Mouse (Mus musculus) hindbrain, postnatal 0 days (tissue): ENCODE data around the gene Rnase12. TPM values are rescaled to one million over a fixed set of nuclear protein-coding genes. Genes with fewer than 3 reads are reported as not detected.
A peak's percentile ranks its signal among the peaks of the same experiment; 100 is the strongest.

Experiments
- ATAC-seq: fragments of 200-750 bp; cut with Nextera tagmentation; 2 replicates; pipeline ENCODE4 v1.8.0; 2017; ENCODE audit warnings: mild to moderate bottlenecking, moderate TSS enrichment, moderate library complexity
- DNase-seq: peaks from one replicate; pipeline ENCODE4 v3.0.0-alpha.2; 2015; ENCODE audit warnings: low spot score
- H3K27ac ChIP-seq: fragments of 300-500 bp; sonication (generic); 2 replicates; pipeline ENCODE4 v1.5.1; 2014; ENCODE audit warnings: mild to moderate bottlenecking
- H3K27me3 ChIP-seq: fragments of 300-500 bp; sonication (generic); 2 replicates; pipeline ENCODE4 v1.6.1; 2014; ENCODE audit warnings: low read length, mixed read lengths; ENCODE audit not compliant: insufficient read depth
- H3K36me3 ChIP-seq: fragments of 300-500 bp; sonication (generic); 2 replicates; pipeline ENCODE4 v1.6.1; 2014; ENCODE audit warnings: low read length, mixed read lengths; ENCODE audit not compliant: insufficient read depth
- H3K4me1 ChIP-seq: fragments of 300-500 bp; sonication (generic); 2 replicates; pipeline ENCODE4 v1.6.1; 2014; ENCODE audit warnings: antibody characterized with exemption, low read length, mixed read lengths; ENCODE audit not compliant: insufficient read depth
- H3K4me2 ChIP-seq: fragments of 300-500 bp; sonication (generic); 2 replicates; pipeline ENCODE4 v1.6.1; 2014; ENCODE audit warnings: low read depth, mild to moderate bottlenecking, low read length, moderate library complexity, mixed read lengths
- H3K4me3 ChIP-seq: fragments of 300-500 bp; sonication (generic); 2 replicates; pipeline ENCODE4 v1.5.1; 2014; ENCODE audit warnings: low read length
- H3K9ac ChIP-seq: fragments of 300-500 bp; sonication (generic); replicated peaks from 2 replicates; pipeline ENCODE4 v1.6.1; 2014; ENCODE audit warnings: mild to moderate bottlenecking, low read length, moderate library complexity, mixed read lengths
- H3K9me3 ChIP-seq: fragments of 300-500 bp; sonication (generic); 2 replicates; pipeline ENCODE4 v1.6.1; 2016; ENCODE audit warnings: low read length, mixed read lengths
- CTCF ChIP-seq: IDR thresholded peaks from 2 replicates; pipeline ENCODE4 v1.5.1; 2016; ENCODE audit warnings: antibody characterized with exemption, control low read depth, low read depth
- WGBS: fragments of 180-500 bp; shearing (Covaris S2); extraction: QIAGEN DNeasy Blood & Tissue Kit; methylation state at CpG from one replicate; pipeline ENCODE4 v1.1.7; 2014; 5-methylcytosine and 5-hydroxymethylcytosine counted together
- polyA plus RNA-seq: library from polyadenylated mRNA; unstranded; fragments of >200 nt; fragmentation: Nextera tagmentation; extraction: Ambion mirVana; gene quantifications from 2 replicates; pipeline ENCODE4 v1.2.1, GENCODE M21; 2015
- total RNA-seq: library from RNA; depleted of rRNA; stranded (reverse); fragments of >200 nt; gene quantifications from 2 replicates; pipeline ENCODE4 v1.2.3, GENCODE M21; 2014

Gene Rnase12
- total and polyA plus RNA-seq, 2 experiments from 2014 or later: 0.29 TPM; not detected in 1

DNA sequence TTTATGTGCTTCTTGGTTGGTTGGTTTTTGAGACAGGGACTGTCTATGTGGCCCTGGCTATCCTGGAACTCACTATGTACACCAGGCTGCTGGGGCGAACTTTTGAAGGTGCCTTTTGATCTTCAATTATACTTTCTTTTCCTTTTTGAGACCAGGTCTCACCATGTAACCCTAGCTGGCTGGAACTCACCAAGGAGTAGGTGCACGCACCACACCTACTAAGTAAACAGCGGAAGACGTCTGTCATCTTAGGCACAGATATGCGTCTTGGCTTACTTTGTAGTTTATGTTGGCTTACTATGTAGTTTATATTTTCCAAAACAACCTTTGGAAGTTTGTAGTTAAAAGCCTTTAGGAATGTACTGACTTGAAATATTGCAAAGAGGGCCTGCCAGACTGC lies 11.5 kb upstream of the Rnase12 start:
- no peaks in the 10 kb centered on the region; the same call in 1 of the 2 replicates for H3K4me1 ChIP-seq
- H3K9ac ChIP-seq: no peak overlapping the region
- no peaks in the 10 kb centered on the region for H3K36me3 ChIP-seq
- H3K4me2 ChIP-seq: no peak overlapping the region
- H3K4me3 ChIP-seq: no peak overlapping the region
- ATAC-seq (no peak), DNase-seq (no peak)
- no peaks in the 10 kb centered on the region for H3K27me3 ChIP-seq
- no peak for TF ChIP-seq CTCF
- no peaks in the 10 kb centered on the region for H3K9me3 ChIP-seq
- H3K27ac ChIP-seq: no peak overlapping the region
- WGBS: 94% methylated on average over 5 of the region's 5 CpGs

DNA sequence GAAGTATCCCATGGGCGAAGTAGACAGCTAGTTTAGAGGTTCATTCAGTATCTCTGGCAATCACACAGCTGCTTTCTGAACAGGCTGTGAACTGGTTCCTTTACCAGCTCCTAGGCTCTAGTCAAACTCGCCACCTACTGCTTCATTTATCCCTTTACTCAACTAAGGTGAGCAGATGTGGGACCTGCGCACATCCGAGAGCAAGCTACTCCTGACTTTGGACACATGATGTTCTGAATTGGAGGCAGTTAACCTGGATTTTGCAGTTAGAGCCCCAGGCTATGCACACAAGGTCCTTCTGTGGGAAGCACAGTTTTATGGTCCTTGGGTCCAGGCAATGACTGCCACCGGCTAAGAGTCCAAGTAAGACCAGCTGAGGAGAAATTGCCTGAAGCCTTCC lies 3.3 kb upstream of the Rnase12 start:
- 93% methylated on average over 5 of the region's 5 CpGs for WGBS
- Histone ChIP-seq H3K36me3 (no peaks in the 10 kb centered on the region), H3K27ac (no peak overlapping the region), H3K27me3 (no peaks in the 10 kb centered on the region), H3K9me3 (no peaks in the 10 kb centered on the region), H3K4me1 (no peaks in the 10 kb centered on the region), H3K9ac (no peak overlapping the region), H3K4me2 (no peak overlapping the region), H3K4me3 (no peak overlapping the region)
- ATAC-seq: no peak
- no peak for DNase-seq
- no peak for TF ChIP-seq CTCF

DNA sequence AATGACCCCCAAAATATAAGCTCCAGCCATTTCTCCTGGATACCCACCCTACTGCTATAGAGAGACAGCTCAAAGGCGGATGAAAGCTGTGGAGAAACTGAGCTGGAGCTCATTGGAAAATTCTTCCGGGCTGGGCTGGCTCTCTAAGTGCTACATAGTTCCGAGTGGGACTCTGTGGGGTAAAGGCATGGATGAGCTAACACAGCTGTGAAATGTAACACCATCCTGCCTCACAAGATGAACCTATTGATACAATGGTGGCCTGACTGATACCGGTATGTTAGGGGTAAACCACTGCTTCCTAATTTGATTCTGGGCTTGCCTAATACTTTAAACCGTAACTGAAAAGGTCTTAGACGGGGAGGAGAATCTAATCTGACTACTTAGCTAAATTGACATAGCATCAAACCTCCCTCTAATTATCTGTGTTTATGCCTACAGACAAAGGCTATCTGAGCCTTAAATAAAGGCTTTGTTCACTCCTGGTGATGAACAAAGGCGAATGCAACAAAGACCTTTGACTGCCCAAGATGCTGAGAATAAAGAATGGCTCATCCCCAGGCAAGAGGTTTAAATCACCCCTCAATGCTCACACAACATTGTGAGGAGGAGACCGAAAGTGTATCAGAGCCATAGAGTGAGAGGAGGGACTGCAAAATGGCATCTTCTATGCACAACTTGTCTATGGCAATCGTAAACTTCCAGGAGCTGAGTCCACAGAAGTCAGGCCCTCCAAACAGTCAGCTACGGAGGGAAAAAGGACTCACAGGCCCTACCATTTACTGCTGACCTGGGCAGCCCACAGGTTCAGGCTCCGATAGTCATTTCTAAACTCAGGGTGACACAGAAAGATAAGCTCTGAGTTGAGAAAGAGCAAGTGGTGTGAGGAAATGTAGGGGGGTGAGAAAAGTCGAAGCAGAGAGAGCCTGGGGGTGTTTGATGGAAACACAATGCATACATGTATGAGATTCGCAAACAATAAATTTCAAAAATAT lies 2.9 kb downstream of the Rnase12 start:
- peak; percentile 35; the same call in 1 of the 2 replicates for ATAC-seq
- Histone ChIP-seq H3K9ac (no peak overlapping the region), H3K4me3 (no peak overlapping the region), H3K36me3 (no peaks in the 10 kb centered on the region), H3K9me3 (no peaks in the 10 kb centered on the region), H3K27ac (no peak overlapping the region), H3K4me2 (0 out of 2 replicates have a peak overlapping the region, but pooled peaks have one; percentile 18), H3K4me1 (no peaks in the 10 kb centered on the region), H3K27me3 (no peaks in the 10 kb centered on the region)
- WGBS: 36% methylated on average over 13 of the region's 13 CpGs
- DNase-seq: no peak
- TF ChIP-seq CTCF: no peak

DNA sequence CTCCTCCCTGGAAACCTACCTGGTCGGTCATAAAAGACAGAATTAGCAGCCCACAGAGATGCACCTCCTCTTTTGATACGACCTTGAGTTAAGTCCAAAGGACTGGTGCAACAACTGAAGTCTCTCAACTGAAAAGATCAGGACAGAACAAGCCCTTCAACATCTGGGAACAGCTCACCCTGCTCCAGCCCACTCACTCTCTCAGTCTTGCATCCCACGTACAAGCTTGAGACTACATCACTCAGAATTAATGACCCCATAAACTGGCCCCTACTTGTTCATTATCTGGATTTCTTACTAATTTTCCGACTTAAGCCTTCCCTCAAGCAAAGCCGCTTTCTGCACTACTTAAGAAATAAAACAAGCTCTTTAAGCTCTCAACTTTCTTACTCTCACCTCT lies 4.3 kb downstream of the Rnase12 start:
- Histone ChIP-seq H3K4me2 (no peak overlapping the region), H3K4me1 (no peaks in the 10 kb centered on the region), H3K27ac (no peak overlapping the region), H3K4me3 (no peak overlapping the region), H3K36me3 (no peaks in the 10 kb centered on the region), H3K27me3 (no peaks in the 10 kb centered on the region), H3K9me3 (no peaks in the 10 kb centered on the region), H3K9ac (no peak overlapping the region)
- ATAC-seq (no peak), DNase-seq (no peak)
- 65% methylated on average over 5 of the region's 5 CpGs for WGBS
- TF ChIP-seq CTCF: no peak

DNA sequence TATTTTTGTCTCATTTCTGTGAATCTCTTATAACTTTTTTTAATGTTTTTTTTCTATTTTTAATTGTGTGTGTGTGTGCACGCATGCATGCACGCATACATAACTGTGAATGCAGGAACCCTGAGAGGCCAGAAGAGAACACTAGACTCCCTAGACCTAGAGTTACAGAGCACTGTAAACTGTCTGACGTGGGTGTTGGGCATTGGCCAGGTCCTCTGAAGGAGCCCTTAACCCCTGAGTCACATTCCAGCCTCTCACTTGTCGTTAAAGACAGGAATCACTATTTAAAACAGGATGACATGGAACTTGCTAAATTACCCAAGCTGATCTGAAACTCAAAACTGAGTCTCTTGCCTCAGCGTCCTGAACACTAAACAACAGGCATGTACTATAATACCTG lies 5.5 kb downstream of the Rnase12 start:
- ATAC-seq (no peak), DNase-seq (no peak)
- Histone ChIP-seq H3K4me3 (no peak overlapping the region), H3K27me3 (no peaks in the 10 kb centered on the region), H3K27ac (no peak overlapping the region), H3K36me3 (no peaks in the 10 kb centered on the region), H3K4me2 (no peak overlapping the region), H3K9ac (no peak overlapping the region), H3K4me1 (no peaks in the 10 kb centered on the region), H3K9me3 (no peaks in the 10 kb centered on the region)
- WGBS: 64% methylated on average over 5 of the region's 5 CpGs
- no peak for TF ChIP-seq CTCF

DNA sequence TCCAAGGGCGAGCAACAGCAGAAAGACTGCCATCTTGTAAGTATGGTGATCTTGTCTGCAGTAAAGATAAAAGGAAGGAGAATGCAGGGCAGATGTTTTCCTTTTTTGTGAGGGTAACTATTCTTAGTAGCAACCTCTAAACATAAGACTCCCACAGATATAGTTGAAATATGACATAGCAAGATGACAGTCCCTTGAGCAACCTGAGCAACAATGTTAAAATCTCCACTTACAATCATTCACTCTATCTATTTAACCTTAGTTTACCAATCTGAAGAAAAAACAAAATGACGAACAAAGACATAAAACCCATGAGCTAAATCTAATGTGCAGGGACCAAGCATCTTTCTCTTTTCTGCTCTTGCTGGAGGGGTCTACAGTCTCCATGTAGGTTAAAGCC lies 7.4 kb downstream of the Rnase12 start, which contains the start of gene Rnase11:
TSS of gene Rnase11 (minus strand) at position 101 of the 400 bp plus-strand sequence.
- Histone ChIP-seq H3K27me3 (no peaks in the 10 kb centered on the region), H3K4me1 (no peaks in the 10 kb centered on the region), H3K27ac (no peak within 1 kb of the TSS), H3K36me3 (no peaks in the 10 kb centered on the region), H3K9me3 (no peaks in the 10 kb centered on the region), H3K9ac (no peak within 1 kb of the TSS), H3K4me2 (no peak within 1 kb of the TSS), H3K4me3 (no peak within 1 kb of the TSS)
- 90% methylated on average over 2 of the region's 2 CpGs for WGBS
- ATAC-seq: no peak
- no peak for DNase-seq
- no peak for TF ChIP-seq CTCF

DNA sequence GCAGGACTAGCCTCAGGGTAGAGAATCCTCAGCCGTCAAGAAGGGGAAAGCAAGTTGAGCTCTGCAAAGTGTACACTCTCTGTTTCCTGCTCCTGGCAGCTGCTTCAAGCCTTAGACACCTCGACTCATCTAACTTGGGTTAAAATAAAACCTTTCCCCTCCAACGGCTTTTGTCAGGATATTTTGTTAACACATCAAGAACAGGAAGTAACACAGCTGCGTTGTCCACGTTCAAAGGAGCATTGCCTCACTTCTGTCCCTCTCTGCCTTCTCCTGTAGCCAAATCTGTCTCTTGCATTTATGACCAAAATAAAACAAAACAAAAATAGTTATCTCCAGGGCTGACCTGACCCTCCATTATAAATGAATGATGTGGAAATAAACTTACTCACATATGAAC lies 9.6 kb downstream of the Rnase12 start:
- WGBS: 78% methylated on average over 5 of the region's 5 CpGs
- no peak for TF ChIP-seq CTCF
- H3K4me3 ChIP-seq: no peak overlapping the region
- no peaks in the 10 kb centered on the region for H3K9me3 ChIP-seq
- no peak overlapping the region for H3K9ac ChIP-seq
- no peaks in the 10 kb centered on the region for H3K4me1 ChIP-seq
- H3K27me3 ChIP-seq: no peaks in the 10 kb centered on the region
- H3K27ac ChIP-seq: no peak overlapping the region
- no peaks in the 10 kb centered on the region for H3K36me3 ChIP-seq
- ATAC-seq: no peak
- H3K4me2 ChIP-seq: no peak overlapping the region
- DNase-seq: no peak
